Mouse (Mus musculus): Measurements from ENCODE around the gene Ywhab.

- TF ChIP-seq CTCF (IDR thresholded peaks at IDR 0.05; ENCODE audit: borderline replicate concordance, control insufficient read depth, extremely low read depth, insufficient read depth, low read length, poor library complexity) = no peak
- TF ChIP-seq POLR2A (IDR thresholded peaks at IDR 0.05; ENCODE audit: control insufficient read depth, extremely low read depth, insufficient read depth, low read length, poor library complexity) = no peak
Observed at GRCm38 (mm10) chr2:164041523-164041922, 46.8 kb downstream of the Ywhab start.
